Mouse (Mus musculus) gastrocnemius, postnatal 25 days (tissue): ENCODE measurements around the gene Pir. TPM values are rescaled to one million over a fixed set of nuclear protein-coding genes. Genes with fewer than 3 reads are reported as not detected.

Experiments
- total RNA-seq, 2 experiments: library from RNA; stranded (reverse); gene quantifications; 1 replicate in 1 of 2; 2 replicates in 1 of 2; pipeline ENCODE4 v1.2.3; 2021

The Pir gene
- total RNA-seq, 2 experiments from 2014 or later, result 3.5 to 4.5 TPM

Other genes with a start within 250 kb of the Pir start
- gene Car5b, start 241.4 kb upstream of the Pir start, total RNA-seq, result 1 to 10 TPM in 1 of 2 experiments, under 1 TPM in 1; 0.31 to 4.2 TPM
- gene Siah1b, start 192.9 kb upstream of the Pir start, total RNA-seq, result 1 to 10 TPM; 2.6 to 3.6 TPM
- gene Cltrn, start 180.5 kb upstream of the Pir start, total RNA-seq, result not detected
- gene Ace2, start 130.0 kb upstream of the Pir start, total RNA-seq, result under 1 TPM; 0.56 to 0.67 TPM
- under 1 TPM; 0.36 to 0.56 TPM for gene Bmx, start 11.2 kb upstream of the Pir start, total RNA-seq
- gene Vegfd, start 104.0 kb downstream of the Pir start, total RNA-seq, result 1 to 10 TPM; 1.4 to 2.6 TPM
- gene Piga, start 150.4 kb downstream of the Pir start, total RNA-seq, result 1 to 10 TPM; 2.5 to 2.8 TPM
- gene Asb11, start 167.6 kb downstream of the Pir start, total RNA-seq, result 10 to 100 TPM; 67.0 to 99.2 TPM
- not detected for gene Asb9, start 237.0 kb downstream of the Pir start, total RNA-seq